Mouse (Mus musculus) lung, postnatal 0 days (tissue): Measurements from ENCODE around the gene Kcnq5.

ENCODE experiments used
- CTCF ChIP-seq: IDR thresholded peaks from 2 replicates; pipeline ENCODE4 v1.5.1; 2016; ENCODE audit warnings: antibody characterized with exemption, mild to moderate bottlenecking
- EP300 ChIP-seq: IDR thresholded peaks from 2 replicates; pipeline ENCODE4 v1.6.1; 2016; ENCODE audit warnings: antibody characterized with exemption, mild to moderate bottlenecking, control low read depth

GRCm38 (mm10) chr1:21520116-21520645, 441.6 kb downstream of the Kcnq5 start:
- TF ChIP-seq CTCF, result no peak
- TF ChIP-seq EP300, result no peak
